Mouse (Mus musculus) stomach, postnatal 0 days (tissue): Measurements from ENCODE around the gene Sema6d. TPM values are rescaled to one million over a fixed set of nuclear protein-coding genes. Genes with fewer than 3 reads are reported as not detected.

Experiments used
- ATAC-seq: fragments of 200-750 bp; cut with Nextera tagmentation; 2 replicates; pipeline ENCODE4 v1.8.0; 2017; ENCODE audit not compliant: low FRiP score, low TSS enrichment
- DNase-seq: peaks from one replicate; pipeline ENCODE4 v3.0.0-alpha.2; 2016; ENCODE audit warnings: low spot score
- H3K27ac ChIP-seq: fragments of 300-500 bp; sonication (generic); replicated peaks from 2 replicates; pipeline ENCODE4 v1.5.1; 2014; ENCODE audit warnings: mild to moderate bottlenecking, control low read depth
- H3K27me3 ChIP-seq: fragments of 300-500 bp; sonication (generic); 2 replicates; pipeline ENCODE4 v1.6.1; 2014; ENCODE audit warnings: low read length; ENCODE audit not compliant: control insufficient read depth, insufficient read depth
- H3K36me3 ChIP-seq: fragments of 300-500 bp; sonication (generic); 2 replicates; pipeline ENCODE4 v1.6.1; 2014; ENCODE audit warnings: low read length, mixed read lengths; ENCODE audit not compliant: control insufficient read depth, insufficient read depth
- H3K4me1 ChIP-seq: fragments of 300-500 bp; sonication (generic); replicated peaks from 2 replicates; pipeline ENCODE4 v1.6.1; 2014; ENCODE audit warnings: antibody characterized with exemption; ENCODE audit not compliant: control insufficient read depth, insufficient read depth
- H3K4me2 ChIP-seq: fragments of 300-500 bp; sonication (generic); replicated peaks from 2 replicates; pipeline ENCODE4 v1.6.1; 2014; ENCODE audit warnings: low read depth, mild to moderate bottlenecking, control low read depth, moderate library complexity
- H3K4me3 ChIP-seq: fragments of 300-500 bp; sonication (generic); 2 replicates; pipeline ENCODE4 v1.5.1; 2014; ENCODE audit warnings: low read depth, low read length, control low read depth
- H3K9ac ChIP-seq: fragments of 300-500 bp; sonication (generic); 2 replicates; pipeline ENCODE4 v1.6.1; 2014; ENCODE audit warnings: mild to moderate bottlenecking, low read length, control low read depth, mixed read lengths
- H3K9me3 ChIP-seq: fragments of 300-500 bp; sonication (generic); 2 replicates; pipeline ENCODE4 v1.6.1; 2016; ENCODE audit warnings: low read length; ENCODE audit not compliant: control insufficient read depth
- CTCF ChIP-seq: IDR thresholded peaks from 2 replicates; pipeline ENCODE4 v1.5.1; 2016; ENCODE audit warnings: antibody characterized with exemption, low read depth, mild to moderate bottlenecking, moderate library complexity
- EP300 ChIP-seq: optimal IDR thresholded peaks from 2 replicates; pipeline ENCODE3; 2016; ENCODE audit warnings: antibody characterized with exemption
- WGBS: fragments of 180-500 bp; shearing (Covaris S2); extraction: QIAGEN DNeasy Blood & Tissue Kit; methylation state at CpG from one replicate; pipeline ENCODE4 v1.1.7; 2014; 5-methylcytosine and 5-hydroxymethylcytosine counted together
- polyA plus RNA-seq: library from polyadenylated mRNA; unstranded; fragments of >200 nt; fragmentation: Nextera tagmentation; extraction: Ambion mirVana; gene quantifications from 2 replicates; pipeline ENCODE4 v1.2.1, GENCODE M21; 2015

Gene Sema6d
- polyA plus RNA-seq, 1 experiment from 2014 or later, result 2.1 TPM

GRCm38 (mm10) chr2:124524167-124524566 is 434.4 kb downstream of the Sema6d start:
- ATAC-seq (no peak), DNase-seq (no peak)
- WGBS, result 63% methylated on average over 3 of the region's 3 CpGs

GRCm38 (mm10) chr2:124527641-124528040 is 437.9 kb downstream of the Sema6d start:
- H3K9me3 ChIP-seq, result no peaks in the 10 kb centered on the region
- H3K27ac ChIP-seq, result no peak overlapping the region
- DNase-seq, result no peak
- no peak overlapping the region for H3K4me3 ChIP-seq
- no peaks in the 10 kb centered on the region for H3K4me1 ChIP-seq
- TF ChIP-seq EP300 (no peak), CTCF (no peak)
- WGBS, result 71% methylated on average over 3 of the region's 3 CpGs
- H3K27me3 ChIP-seq, result no peaks in the 10 kb centered on the region
- no peak for ATAC-seq
- H3K4me2 ChIP-seq, result no peak overlapping the region
- H3K9ac ChIP-seq, result no peak overlapping the region
- no peaks in the 10 kb centered on the region for H3K36me3 ChIP-seq

More at GRCm38 (mm10) chr2:124524167-124524566, 434.4 kb downstream of the Sema6d start:
- Histone ChIP-seq H3K36me3 (no peaks in the 10 kb centered on the region), H3K9ac (no peak overlapping the region), H3K4me3 (no peak overlapping the region), H3K9me3 (no peaks in the 10 kb centered on the region), H3K27me3 (no peaks in the 10 kb centered on the region), H3K4me2 (no peak overlapping the region), H3K27ac (no peak overlapping the region), H3K4me1 (no peaks in the 10 kb centered on the region)
- TF ChIP-seq CTCF, result no peak
- no peak for TF ChIP-seq EP300

- Histone ChIP-seq H3K4me3 (no peak overlapping the region), H3K9ac (no peak overlapping the region), H3K27ac (no peak overlapping the region), H3K9me3 (no peaks in the 10 kb centered on the region), H3K4me1 (no peaks in the 10 kb centered on the region), H3K4me2 (no peak overlapping the region), H3K27me3 (no peaks in the 10 kb centered on the region), H3K36me3 (no peaks in the 10 kb centered on the region)
- DNase-seq (no peak), ATAC-seq (no peak)
- 86% methylated on average over 2 of the region's 2 CpGs for WGBS
- TF ChIP-seq CTCF (no peak), EP300 (no peak)
Observed at GRCm38 (mm10) chr2:124530441-124530840, 440.7 kb downstream of the Sema6d start.

- no peak for TF ChIP-seq EP300
- TF ChIP-seq CTCF, result no peak
- Histone ChIP-seq H3K4me1 (no peaks in the 10 kb centered on the region), H3K9me3 (no peaks in the 10 kb centered on the region), H3K4me2 (no peak overlapping the region), H3K4me3 (no peak overlapping the region), H3K9ac (no peak overlapping the region), H3K36me3 (no peaks in the 10 kb centered on the region), H3K27me3 (no peaks in the 10 kb centered on the region), H3K27ac (no peak overlapping the region)
- ATAC-seq (no peak), DNase-seq (no peak)
- WGBS, result 70% methylated on average over 4 of the region's 4 CpGs
Observed at GRCm38 (mm10) chr2:124531062-124531461, 441.3 kb downstream of the Sema6d start.

GRCm38 (mm10) chr2:124532906-124533305 is 443.1 kb downstream of the Sema6d start:
- Histone ChIP-seq H3K27me3 (no peaks in the 10 kb centered on the region), H3K9ac (no peak overlapping the region), H3K27ac (no peak overlapping the region), H3K4me2 (no peak overlapping the region), H3K4me3 (no peak overlapping the region), H3K4me1 (no peaks in the 10 kb centered on the region), H3K9me3 (no peaks in the 10 kb centered on the region), H3K36me3 (no peaks in the 10 kb centered on the region)
- DNase-seq, result no peak
- no peak for ATAC-seq
- 77% methylated on average over 3 of the region's 3 CpGs for WGBS
- no peak for TF ChIP-seq CTCF
- no peak for TF ChIP-seq EP300

- no peaks in the 10 kb centered on the region for H3K9me3 ChIP-seq
- H3K27ac ChIP-seq, result no peak overlapping the region
- no peak for DNase-seq
- H3K27me3 ChIP-seq, result no peaks in the 10 kb centered on the region
- 56% methylated on average over 6 of the region's 6 CpGs for WGBS
- H3K36me3 ChIP-seq, result no peaks in the 10 kb centered on the region
- no peak overlapping the region for H3K9ac ChIP-seq
- no peak for ATAC-seq
- H3K4me2 ChIP-seq, result no peak overlapping the region
- no peak overlapping the region for H3K4me3 ChIP-seq
- no peaks in the 10 kb centered on the region for H3K4me1 ChIP-seq
- TF ChIP-seq EP300, result no peak
- TF ChIP-seq CTCF, result no peak
Observed at GRCm38 (mm10) chr2:124533602-124534001, 443.8 kb downstream of the Sema6d start.
